Mouse (Mus musculus) intestine, embryonic 16.5 days (tissue): ENCODE data around the gene Acsbg2. TPM values are rescaled to one million over a fixed set of nuclear protein-coding genes. Genes with fewer than 3 reads are reported as not detected.

Experiments
- ATAC-seq: fragments of 200-750 bp; cut with Nextera tagmentation; 2 replicates; pipeline ENCODE4 v1.8.0; 2017; ENCODE audit warnings: moderate TSS enrichment, moderate library complexity
- H3K27ac ChIP-seq: fragments of 300-500 bp; sonication (generic); 2 replicates; pipeline ENCODE4 v1.5.1; 2014; ENCODE audit warnings: mild to moderate bottlenecking, low read length
- H3K27me3 ChIP-seq: fragments of 300-500 bp; sonication (generic); replicated peaks from 2 replicates; pipeline ENCODE4 v1.6.1; 2014; ENCODE audit warnings: low read length, control low read depth, mixed read lengths; ENCODE audit not compliant: control insufficient read depth, insufficient read depth
- H3K36me3 ChIP-seq: fragments of 300-500 bp; sonication (generic); 2 replicates; pipeline ENCODE4 v1.6.1; 2014; ENCODE audit warnings: low read length, control low read depth; ENCODE audit not compliant: control insufficient read depth, insufficient read depth
- H3K4me1 ChIP-seq: fragments of 300-500 bp; sonication (generic); 2 replicates; pipeline ENCODE4 v1.6.1; 2014; ENCODE audit warnings: low read length, control low read depth, mixed read lengths; ENCODE audit not compliant: control insufficient read depth, insufficient read depth
- H3K4me2 ChIP-seq: fragments of 300-500 bp; sonication (generic); 2 replicates; pipeline ENCODE4 v1.6.1; 2014; ENCODE audit warnings: low read depth, low read length, control low read depth
- H3K4me3 ChIP-seq: fragments of 300-500 bp; sonication (generic); 2 replicates; pipeline ENCODE4 v1.5.1; 2014; ENCODE audit warnings: mild to moderate bottlenecking, low read length
- H3K9ac ChIP-seq: fragments of 300-500 bp; sonication (generic); 2 replicates; pipeline ENCODE4 v1.6.1; 2014; ENCODE audit warnings: low read depth, low read length
- H3K9me3 ChIP-seq: fragments of 300-500 bp; sonication (generic); 2 replicates; pipeline ENCODE4 v1.6.1; 2016; ENCODE audit warnings: low read length, control low read depth; ENCODE audit not compliant: control insufficient read depth
- WGBS: fragments of 180-500 bp; shearing (Covaris S2); extraction: QIAGEN DNeasy Blood & Tissue Kit; methylation state at CpG from one replicate; pipeline ENCODE4 v1.1.7; 2014; 5-methylcytosine and 5-hydroxymethylcytosine counted together
- polyA plus RNA-seq: library from polyadenylated mRNA; unstranded; fragments of >200 nt; fragmentation: Nextera tagmentation; extraction: Ambion mirVana; gene quantifications from 2 replicates; pipeline ENCODE4 v1.2.1, GENCODE M21; 2015

The Acsbg2 gene
- polyA plus RNA-seq, 1 experiment from 2014 or later = not detected

DNA sequence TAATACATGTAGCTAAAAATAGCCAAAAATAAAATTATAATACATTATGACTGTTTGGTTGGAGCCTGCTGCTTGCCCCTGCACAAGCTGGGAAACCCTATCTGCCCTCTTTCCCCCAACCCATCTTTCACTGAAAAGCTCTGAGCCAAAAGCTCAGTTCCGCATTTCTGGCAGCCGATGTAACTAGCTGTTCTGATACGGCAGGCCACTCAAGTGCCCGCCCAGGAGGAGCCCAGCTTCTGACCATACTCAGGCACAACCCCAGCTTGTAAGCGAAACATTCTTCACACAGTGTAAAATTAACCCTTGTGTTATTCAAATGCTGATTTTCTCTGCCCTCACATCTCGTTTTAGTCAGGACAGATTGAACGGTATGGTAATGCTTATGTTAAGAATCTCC, 15.3 kb downstream of the Acsbg2 start:
- Histone ChIP-seq H3K4me3 (no peak overlapping the region), H3K4me1 (no peaks in the 10 kb centered on the region), H3K36me3 (no peaks in the 10 kb centered on the region), H3K9me3 (no peaks in the 10 kb centered on the region), H3K27ac (peak overlapping the region; percentile 35; the same call in 1 of the 2 replicates), H3K4me2 (no peak overlapping the region), H3K27me3 (no peaks in the 10 kb centered on the region), H3K9ac (no peak overlapping the region)
- no peak for ATAC-seq
- 41% methylated on average over 7 of the region's 7 CpGs for WGBS

- H3K27ac ChIP-seq = 0 out of 2 replicates have a peak overlapping the region, but pooled peaks have one; percentile 35
- H3K36me3 ChIP-seq = no peaks in the 10 kb centered on the region
- 0 out of 2 replicates have a peak, but pooled peaks have one; percentile 25 for ATAC-seq
Measured at GRCm38 (mm10) chr17:56858216-56858615, 16.0 kb downstream of the Acsbg2 start.

DNA sequence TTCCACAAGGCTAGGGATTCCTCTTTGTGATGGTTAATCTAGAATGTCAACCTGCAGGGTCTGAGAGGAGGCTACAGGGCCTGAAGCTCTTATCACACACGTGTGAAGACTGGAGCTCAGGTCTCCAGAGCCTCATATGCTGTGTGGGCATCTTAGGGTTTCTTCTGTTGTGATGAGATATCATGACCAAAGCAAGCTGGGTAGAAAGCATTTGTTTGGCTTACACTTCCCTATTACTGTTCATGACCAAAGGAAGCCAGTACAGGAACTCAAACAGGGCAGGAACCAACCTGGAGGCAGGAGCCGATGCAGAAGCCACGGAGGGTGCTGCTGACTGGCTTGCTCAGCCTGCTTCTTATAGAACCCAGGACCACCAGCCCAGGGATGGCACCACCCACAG, 18.8 kb downstream of the Acsbg2 start:
- H3K27me3 ChIP-seq = no peaks in the 10 kb centered on the region
- H3K9me3 ChIP-seq = no peaks in the 10 kb centered on the region
- no peaks in the 10 kb centered on the region for H3K36me3 ChIP-seq
- H3K4me1 ChIP-seq = no peaks in the 10 kb centered on the region
- WGBS = 74% methylated on average over 3 of the region's 3 CpGs
- H3K4me2 ChIP-seq = no peak overlapping the region
- no peak for ATAC-seq
- H3K4me3 ChIP-seq = no peak overlapping the region
- H3K27ac ChIP-seq = no peak overlapping the region
- H3K9ac ChIP-seq = no peak overlapping the region

More at GRCm38 (mm10) chr17:56858216-56858615, 16.0 kb downstream of the Acsbg2 start:
- WGBS = 50% methylated on average over 4 of the region's 4 CpGs
- H3K4me1 ChIP-seq = no peaks in the 10 kb centered on the region
- no peaks in the 10 kb centered on the region for H3K9me3 ChIP-seq
- H3K9ac ChIP-seq = no peak overlapping the region
- H3K4me2 ChIP-seq = no peak overlapping the region
- no peak overlapping the region for H3K4me3 ChIP-seq
- no peaks in the 10 kb centered on the region for H3K27me3 ChIP-seq

- WGBS = 78% methylated on average over 3 of the region's 3 CpGs
- no peak overlapping the region for H3K4me2 ChIP-seq
- no peaks in the 10 kb centered on the region for H3K36me3 ChIP-seq
- H3K4me3 ChIP-seq = no peak overlapping the region
- H3K27me3 ChIP-seq = no peaks in the 10 kb centered on the region
- no peaks in the 10 kb centered on the region for H3K9me3 ChIP-seq
- no peaks in the 10 kb centered on the region for H3K4me1 ChIP-seq
- H3K9ac ChIP-seq = no peak overlapping the region
- H3K27ac ChIP-seq = no peak overlapping the region
- ATAC-seq = no peak
Measured at GRCm38 (mm10) chr17:56851167-56851566, 23.1 kb downstream of the Acsbg2 start.

GRCm38 (mm10) chr17:56849710-56850109, 24.5 kb downstream of the Acsbg2 start:
- Histone ChIP-seq H3K36me3 (no peaks in the 10 kb centered on the region), H3K27me3 (no peaks in the 10 kb centered on the region), H3K4me1 (no peaks in the 10 kb centered on the region), H3K9me3 (no peaks in the 10 kb centered on the region), H3K4me2 (no peak overlapping the region), H3K27ac (no peak overlapping the region), H3K9ac (no peak overlapping the region), H3K4me3 (no peak overlapping the region)
- no peak for ATAC-seq
- WGBS = 79% methylated on average over 13 of the region's 13 CpGs

DNA sequence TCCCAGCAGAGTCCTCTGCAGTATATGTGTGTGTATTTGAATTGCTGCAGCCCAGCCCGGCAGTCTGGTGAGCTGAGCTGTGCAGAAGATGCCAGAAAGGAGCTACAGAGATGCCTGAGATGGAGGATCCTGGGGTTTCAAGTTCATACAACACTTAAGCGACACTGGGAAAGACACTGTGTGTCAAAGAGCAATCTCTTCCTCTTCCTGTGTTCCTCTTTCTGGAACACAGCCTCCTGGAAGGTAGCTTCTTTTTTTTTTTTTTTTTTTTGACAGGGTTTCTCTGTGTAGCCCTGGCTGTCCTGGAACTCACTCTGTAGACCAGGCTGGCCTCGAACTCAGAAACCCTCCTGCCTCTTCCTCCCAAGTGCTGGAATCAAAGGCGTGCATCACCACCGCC, 25.5 kb downstream of the Acsbg2 start:
- no peaks in the 10 kb centered on the region for H3K36me3 ChIP-seq
- H3K9ac ChIP-seq = no peak overlapping the region
- no peaks in the 10 kb centered on the region for H3K4me1 ChIP-seq
- no peak overlapping the region for H3K4me2 ChIP-seq
- H3K27ac ChIP-seq = no peak overlapping the region
- H3K9me3 ChIP-seq = no peaks in the 10 kb centered on the region
- no peak for ATAC-seq
- no peaks in the 10 kb centered on the region for H3K27me3 ChIP-seq
- H3K4me3 ChIP-seq = no peak overlapping the region
- WGBS = 83% methylated on average over 5 of the region's 5 CpGs

GRCm38 (mm10) chr17:56843678-56844077, 30.6 kb downstream of the Acsbg2 start:
- H3K4me2 ChIP-seq = no peak overlapping the region
- no peaks in the 10 kb centered on the region for H3K4me1 ChIP-seq
- no peak overlapping the region for H3K27ac ChIP-seq
- no peak overlapping the region for H3K9ac ChIP-seq
- ATAC-seq = no peak
- no peaks in the 10 kb centered on the region for H3K9me3 ChIP-seq
- H3K27me3 ChIP-seq = no peaks in the 10 kb centered on the region
- no peak overlapping the region for H3K4me3 ChIP-seq
- 75% methylated on average over 5 of the region's 5 CpGs for WGBS
- no peaks in the 10 kb centered on the region for H3K36me3 ChIP-seq

DNA sequence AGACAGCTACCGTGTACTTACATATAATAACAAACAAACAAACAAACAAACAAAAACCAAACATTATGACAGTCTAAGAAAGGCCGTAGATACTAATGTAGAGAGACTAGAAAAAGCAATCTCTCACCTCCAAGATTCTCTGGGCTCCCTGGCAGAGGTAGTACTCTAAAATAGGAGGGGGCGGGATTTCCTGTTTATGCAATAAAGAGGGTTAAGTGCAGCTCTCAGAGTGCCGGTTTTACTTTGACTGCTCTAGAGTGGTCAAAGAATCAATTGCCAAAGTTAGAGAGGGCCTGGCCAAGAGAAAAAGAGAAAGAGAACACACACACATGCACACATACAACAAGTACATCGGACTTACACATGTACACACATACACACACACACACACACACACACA, 32.1 kb downstream of the Acsbg2 start:
- no peaks in the 10 kb centered on the region for H3K36me3 ChIP-seq
- no peaks in the 10 kb centered on the region for H3K9me3 ChIP-seq
- WGBS = 72% methylated on average over 5 of the region's 5 CpGs
- no peak overlapping the region for H3K4me3 ChIP-seq
- no peak for ATAC-seq
- no peak overlapping the region for H3K9ac ChIP-seq
- no peak overlapping the region for H3K4me2 ChIP-seq
- no peaks in the 10 kb centered on the region for H3K4me1 ChIP-seq
- H3K27ac ChIP-seq = no peak overlapping the region
- H3K27me3 ChIP-seq = no peaks in the 10 kb centered on the region

DNA sequence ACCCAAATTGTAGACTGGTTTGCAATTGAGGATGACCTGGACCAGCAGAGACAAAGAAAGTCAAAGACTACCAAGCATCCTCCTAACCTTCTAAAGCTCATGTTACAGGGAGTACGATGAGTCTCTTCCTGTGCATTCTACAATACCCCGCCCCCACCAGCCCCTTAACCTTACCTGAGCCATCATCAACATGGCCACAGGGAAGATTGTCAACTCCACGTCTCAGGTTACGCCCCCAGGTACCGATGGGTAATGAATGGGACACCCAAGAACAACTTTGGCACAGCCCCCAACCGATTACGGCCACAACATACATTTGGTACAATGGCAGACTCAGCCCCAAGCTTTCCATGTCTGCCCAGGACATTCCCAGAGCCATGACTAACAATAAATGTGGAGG, 33.7 kb downstream of the Acsbg2 start:
- H3K27ac ChIP-seq = no peak overlapping the region
- ATAC-seq = no peak
- no peaks in the 10 kb centered on the region for H3K27me3 ChIP-seq
- no peaks in the 10 kb centered on the region for H3K9me3 ChIP-seq
- H3K9ac ChIP-seq = no peak overlapping the region
- no peak overlapping the region for H3K4me3 ChIP-seq
- no peaks in the 10 kb centered on the region for H3K36me3 ChIP-seq
- WGBS = 83% methylated on average over 7 of the region's 7 CpGs
- no peaks in the 10 kb centered on the region for H3K4me1 ChIP-seq
- H3K4me2 ChIP-seq = no peak overlapping the region

DNA sequence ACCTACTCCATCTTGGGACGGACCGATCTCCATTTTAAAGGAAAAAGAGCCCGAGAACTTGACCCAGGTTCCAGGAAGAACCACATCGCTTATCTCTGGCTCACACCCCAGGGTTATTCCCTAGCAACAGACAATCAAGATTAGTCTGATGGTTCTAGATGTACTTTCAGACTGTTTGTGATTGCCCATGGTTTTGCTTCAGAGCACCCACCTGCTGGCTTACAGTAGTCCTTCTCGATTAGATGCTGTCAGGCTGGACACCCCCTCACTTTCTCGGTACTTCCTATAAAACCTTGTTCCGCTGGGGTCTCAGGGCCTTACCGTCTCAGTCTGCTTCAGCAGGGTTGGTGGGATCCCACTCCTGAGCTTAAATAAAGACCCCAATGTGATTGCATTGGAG, 37.9 kb downstream of the Acsbg2 start:
- Histone ChIP-seq H3K4me1 (no peaks in the 10 kb centered on the region), H3K9me3 (no peaks in the 10 kb centered on the region), H3K4me3 (no peak overlapping the region), H3K27ac (no peak overlapping the region), H3K36me3 (no peaks in the 10 kb centered on the region), H3K27me3 (no peaks in the 10 kb centered on the region), H3K4me2 (no peak overlapping the region), H3K9ac (no peak overlapping the region)
- 93% methylated on average over 8 of the region's 8 CpGs for WGBS
- ATAC-seq = no peak
